Mouse (Mus musculus): ENCODE results near the gene Ada. TPM values are rescaled to one million over a fixed set of nuclear protein-coding genes. Genes with fewer than 3 reads are reported as not detected.

Ada gene
- polyA plus RNA-seq, 1 experiment from 2014 or later = 5.5 TPM

- Histone ChIP-seq H3K9me3 (replicated peaks; ENCODE audit: control insufficient read depth, low read length) (no peaks in the 10 kb centered on the region), H3K27ac (ENCODE audit: low read depth, low read length) (no peak overlapping the region), H3K4me3 (ENCODE audit: low read depth, low read length) (no peak overlapping the region), H3K27me3 (replicated peaks; ENCODE audit: control insufficient read depth, insufficient read depth, low read length) (no peaks in the 10 kb centered on the region), H3K4me2 (ENCODE audit: low read length) (no peak overlapping the region), H3K4me1 (ENCODE audit: control insufficient read depth, insufficient read depth, low read length) (peaks cover 6% of the 10 kb centered on the region; the same call in 1 of the 2 replicates), H3K36me3 (ENCODE audit: control insufficient read depth, insufficient read depth, low read length) (no peaks in the 10 kb centered on the region), H3K9ac (ENCODE audit: low read length) (no peak overlapping the region)
- ATAC-seq = no peak
- DNase-seq (ENCODE audit: low spot score) = no peak
- WGBS = 81% methylated on average over 10 of the region's 10 CpGs
Observed at GRCm38 (mm10) chr2:163744801-163745570, 5.1 kb downstream of the Ada start.

- ATAC-seq (no peak), DNase-seq (ENCODE audit: low spot score) (no peak)
- Histone ChIP-seq H3K9me3 (replicated peaks; ENCODE audit: control insufficient read depth, low read length) (no peaks in the 10 kb centered on the region), H3K4me2 (ENCODE audit: low read length) (no peak overlapping the region), H3K9ac (ENCODE audit: low read length) (no peak overlapping the region), H3K36me3 (ENCODE audit: control insufficient read depth, insufficient read depth, low read length) (no peaks in the 10 kb centered on the region), H3K27me3 (replicated peaks; ENCODE audit: control insufficient read depth, insufficient read depth, low read length) (no peaks in the 10 kb centered on the region), H3K27ac (ENCODE audit: low read depth, low read length) (no peak overlapping the region), H3K4me1 (ENCODE audit: control insufficient read depth, insufficient read depth, low read length) (no peaks in the 10 kb centered on the region), H3K4me3 (ENCODE audit: low read depth, low read length) (no peak overlapping the region)
- 83% methylated on average over 6 of the region's 6 CpGs for WGBS
Observed at GRCm38 (mm10) chr2:163743357-163743756, 6.7 kb downstream of the Ada start.

- Histone ChIP-seq H3K4me3 (ENCODE audit: low read depth, low read length) (no peak overlapping the region), H3K36me3 (ENCODE audit: control insufficient read depth, insufficient read depth, low read length) (no peaks in the 10 kb centered on the region), H3K9me3 (replicated peaks; ENCODE audit: control insufficient read depth, low read length) (no peaks in the 10 kb centered on the region), H3K27ac (ENCODE audit: low read depth, low read length) (no peak overlapping the region), H3K4me1 (ENCODE audit: control insufficient read depth, insufficient read depth, low read length) (no peaks in the 10 kb centered on the region), H3K4me2 (ENCODE audit: low read length) (no peak overlapping the region), H3K27me3 (replicated peaks; ENCODE audit: control insufficient read depth, insufficient read depth, low read length) (no peaks in the 10 kb centered on the region), H3K9ac (ENCODE audit: low read length) (no peak overlapping the region)
- no peak for DNase-seq (ENCODE audit: low spot score)
- no peak for ATAC-seq
- WGBS = 74% methylated on average over 5 of the region's 5 CpGs
Observed at GRCm38 (mm10) chr2:163742656-163743055, 7.4 kb downstream of the Ada start.

GRCm38 (mm10) chr2:163735980-163736379 is 14.1 kb downstream of the Ada start:
- DNase-seq (ENCODE audit: low spot score) (peak; percentile 14), ATAC-seq (no peak)
- 0 out of 2 replicates have a peak, but pooled peaks cover 5% of the 10 kb centered on the region for H3K36me3 ChIP-seq (ENCODE audit: control insufficient read depth, insufficient read depth, low read length)
- no peaks in the 10 kb centered on the region for H3K9me3 ChIP-seq (replicated peaks; ENCODE audit: control insufficient read depth, low read length)
- H3K4me3 ChIP-seq (ENCODE audit: low read depth, low read length) = no peak overlapping the region
- no peaks in the 10 kb centered on the region for H3K4me1 ChIP-seq (ENCODE audit: control insufficient read depth, insufficient read depth, low read length)
- H3K27me3 ChIP-seq (replicated peaks; ENCODE audit: control insufficient read depth, insufficient read depth, low read length) = no peaks in the 10 kb centered on the region
- H3K27ac ChIP-seq (ENCODE audit: low read depth, low read length) = no peak overlapping the region
- no peak overlapping the region for H3K4me2 ChIP-seq (ENCODE audit: low read length)
- no peak overlapping the region for H3K9ac ChIP-seq (ENCODE audit: low read length)
- WGBS = 72% methylated on average over 6 of the region's 6 CpGs

- no peak for DNase-seq (ENCODE audit: low spot score)
- no peaks in the 10 kb centered on the region for H3K9me3 ChIP-seq (replicated peaks; ENCODE audit: control insufficient read depth, low read length)
- H3K27me3 ChIP-seq (replicated peaks; ENCODE audit: control insufficient read depth, insufficient read depth, low read length) = no peaks in the 10 kb centered on the region
- H3K9ac ChIP-seq (ENCODE audit: low read length) = no peak overlapping the region
- no peak overlapping the region for H3K4me2 ChIP-seq (ENCODE audit: low read length)
- H3K36me3 ChIP-seq (ENCODE audit: control insufficient read depth, insufficient read depth, low read length) = peaks cover 10% of the 10 kb centered on the region; the same call in 1 of the 2 replicates
- no peak overlapping the region for H3K4me3 ChIP-seq (ENCODE audit: low read depth, low read length)
- no peak for ATAC-seq
- 93% methylated on average over 9 of the region's 9 CpGs for WGBS
- no peak overlapping the region for H3K27ac ChIP-seq (ENCODE audit: low read depth, low read length)
- H3K4me1 ChIP-seq (ENCODE audit: control insufficient read depth, insufficient read depth, low read length) = no peaks in the 10 kb centered on the region
Observed at GRCm38 (mm10) chr2:163735163-163735562, 14.9 kb downstream of the Ada start.

- Histone ChIP-seq H3K4me1 (ENCODE audit: control insufficient read depth, insufficient read depth, low read length) (no peaks in the 10 kb centered on the region), H3K36me3 (ENCODE audit: control insufficient read depth, insufficient read depth, low read length) (peaks cover 19% of the 10 kb centered on the region; the same call in 1 of the 2 replicates), H3K27me3 (replicated peaks; ENCODE audit: control insufficient read depth, insufficient read depth, low read length) (no peaks in the 10 kb centered on the region), H3K9ac (ENCODE audit: low read length) (no peak overlapping the region), H3K4me3 (ENCODE audit: low read depth, low read length) (no peak overlapping the region), H3K9me3 (replicated peaks; ENCODE audit: control insufficient read depth, low read length) (no peaks in the 10 kb centered on the region), H3K4me2 (ENCODE audit: low read length) (no peak overlapping the region), H3K27ac (ENCODE audit: low read depth, low read length) (no peak overlapping the region)
- WGBS = 91% methylated on average over 11 of the region's 11 CpGs
- DNase-seq (ENCODE audit: low spot score) = no peak
- ATAC-seq = no peak
Observed at GRCm38 (mm10) chr2:163732021-163732420, 18.0 kb downstream of the Ada start.

- Histone ChIP-seq H3K4me2 (ENCODE audit: low read length) (no peak overlapping the region), H3K9me3 (replicated peaks; ENCODE audit: control insufficient read depth, low read length) (no peaks in the 10 kb centered on the region), H3K27me3 (replicated peaks; ENCODE audit: control insufficient read depth, insufficient read depth, low read length) (no peaks in the 10 kb centered on the region), H3K27ac (ENCODE audit: low read depth, low read length) (no peak overlapping the region), H3K36me3 (ENCODE audit: control insufficient read depth, insufficient read depth, low read length) (peaks cover 25% of the 10 kb centered on the region; the same call in 1 of the 2 replicates), H3K4me1 (ENCODE audit: control insufficient read depth, insufficient read depth, low read length) (no peaks in the 10 kb centered on the region), H3K4me3 (ENCODE audit: low read depth, low read length) (no peak overlapping the region), H3K9ac (ENCODE audit: low read length) (no peak overlapping the region)
- 97% methylated on average over 4 of the region's 4 CpGs for WGBS
- no peak for DNase-seq (ENCODE audit: low spot score)
- ATAC-seq = no peak
Observed at GRCm38 (mm10) chr2:163728300-163728699, 21.7 kb downstream of the Ada start.

GRCm38 (mm10) chr2:163726766-163727393 is 23.2 kb downstream of the Ada start:
- Histone ChIP-seq H3K4me3 (ENCODE audit: low read depth, low read length) (no peak overlapping the region), H3K9ac (ENCODE audit: low read length) (no peak overlapping the region), H3K27me3 (replicated peaks; ENCODE audit: control insufficient read depth, insufficient read depth, low read length) (no peaks in the 10 kb centered on the region), H3K4me1 (ENCODE audit: control insufficient read depth, insufficient read depth, low read length) (peaks cover 9% of the 10 kb centered on the region; the same call in 1 of the 2 replicates), H3K36me3 (ENCODE audit: control insufficient read depth, insufficient read depth, low read length) (peaks cover 25% of the 10 kb centered on the region; the same call in 1 of the 2 replicates), H3K9me3 (replicated peaks; ENCODE audit: control insufficient read depth, low read length) (no peaks in the 10 kb centered on the region), H3K27ac (ENCODE audit: low read depth, low read length) (no peak overlapping the region), H3K4me2 (ENCODE audit: low read length) (no peak overlapping the region)
- WGBS = 73% methylated on average over 5 of the region's 5 CpGs
- DNase-seq (ENCODE audit: low spot score) = peak; percentile 10
- ATAC-seq = no peak

GRCm38 (mm10) chr2:163722550-163722949 is 27.5 kb downstream of the Ada start:
- ATAC-seq = peak; percentile 92
- WGBS = 27% methylated on average over 7 of the region's 7 CpGs

More at GRCm38 (mm10) chr2:163722550-163722949, 27.5 kb downstream of the Ada start:
- H3K4me3 ChIP-seq (ENCODE audit: low read depth, low read length) = no peak overlapping the region
- peak; percentile 90 for DNase-seq (ENCODE audit: low spot score)
- no peaks in the 10 kb centered on the region for H3K9me3 ChIP-seq (replicated peaks; ENCODE audit: control insufficient read depth, low read length)
- peaks cover 9% of the 10 kb centered on the region for H3K4me1 ChIP-seq (ENCODE audit: control insufficient read depth, insufficient read depth, low read length)
- no peak overlapping the region for H3K4me2 ChIP-seq (ENCODE audit: low read length)
- H3K36me3 ChIP-seq (ENCODE audit: control insufficient read depth, insufficient read depth, low read length) = peaks cover 12% of the 10 kb centered on the region; the same call in 1 of the 2 replicates
- H3K27ac ChIP-seq (ENCODE audit: low read depth, low read length) = peak overlapping the region; percentile 77
- H3K9ac ChIP-seq (ENCODE audit: low read length) = no peak overlapping the region
- no peaks in the 10 kb centered on the region for H3K27me3 ChIP-seq (replicated peaks; ENCODE audit: control insufficient read depth, insufficient read depth, low read length)

Measured in forebrain, embryonic 14.5 days (tissue).